Mouse (Mus musculus) gastrocnemius, postnatal 4 days (tissue): ENCODE results near the gene Ap4e1. TPM values are rescaled to one million over a fixed set of nuclear protein-coding genes. Genes with fewer than 3 reads are reported as not detected.
"Not testable (repeated sequence)": the region's sequence is repeated elsewhere in the genome, so short reads cannot be mapped to it uniquely, and the experiment has no call there.

Source experiments
- DNase-seq, 2 experiments: peaks; one replicate each; pipeline ENCODE4 v3.0.0; 2021 to 2022; ENCODE audit warnings: low spot score in 2 of 2, mixed read lengths in 2 of 2
- microRNA-seq: library from miRNA; unstranded; fragments of <30 nt; microRNA quantifications from one replicate; pipeline ENCODE4 v1.2.0, GENCODE M21; 2021
- total RNA-seq, 2 experiments: library from RNA; stranded (reverse); gene quantifications; 2 replicates each; pipeline ENCODE4 v1.2.3; 2021

The Ap4e1 gene
- total RNA-seq, 2 experiments from 2014 or later = 11.5 to 14.3 TPM

DNA sequence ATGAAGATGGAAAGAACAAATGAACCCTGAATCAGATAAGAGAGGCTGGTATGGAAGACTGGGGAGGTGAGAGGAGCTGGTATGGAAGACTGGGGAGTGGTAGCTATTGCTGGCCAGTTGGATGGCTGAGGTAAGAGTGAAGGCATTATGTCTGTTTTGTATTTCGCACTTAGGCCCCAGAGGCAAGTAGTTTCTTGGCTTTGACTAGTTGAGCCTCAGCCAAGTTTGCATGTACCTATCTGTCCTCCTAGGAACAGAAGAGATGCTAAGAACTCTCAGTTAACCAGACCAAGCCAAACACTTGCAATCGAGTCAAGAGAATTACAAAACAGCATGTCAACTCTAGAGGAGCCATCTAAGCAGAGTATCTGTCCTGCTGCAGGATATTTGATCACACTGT lies 65.6 kb downstream of the Ap4e1 start:
- no peak for DNase-seq

DNA sequence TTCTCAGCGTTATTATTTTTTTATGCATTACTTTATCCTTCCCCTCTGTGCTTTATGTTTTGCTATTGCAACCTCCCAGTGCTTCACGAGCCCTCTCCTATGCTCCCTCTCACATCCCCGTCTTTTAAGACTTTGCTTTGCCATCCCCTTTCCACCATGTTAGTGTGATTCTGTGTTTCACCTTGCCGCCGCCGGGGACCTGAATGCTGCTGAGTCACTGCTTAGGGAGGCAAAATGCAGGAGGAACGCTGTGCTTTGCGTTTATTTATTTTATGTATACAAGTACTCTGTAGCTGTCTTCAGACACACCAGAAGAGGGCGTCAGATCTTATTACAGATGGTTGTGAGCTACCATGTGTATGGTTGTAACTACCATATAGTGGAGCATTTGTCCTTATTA lies 69.1 kb downstream of the Ap4e1 start:
- no peak for DNase-seq

DNA sequence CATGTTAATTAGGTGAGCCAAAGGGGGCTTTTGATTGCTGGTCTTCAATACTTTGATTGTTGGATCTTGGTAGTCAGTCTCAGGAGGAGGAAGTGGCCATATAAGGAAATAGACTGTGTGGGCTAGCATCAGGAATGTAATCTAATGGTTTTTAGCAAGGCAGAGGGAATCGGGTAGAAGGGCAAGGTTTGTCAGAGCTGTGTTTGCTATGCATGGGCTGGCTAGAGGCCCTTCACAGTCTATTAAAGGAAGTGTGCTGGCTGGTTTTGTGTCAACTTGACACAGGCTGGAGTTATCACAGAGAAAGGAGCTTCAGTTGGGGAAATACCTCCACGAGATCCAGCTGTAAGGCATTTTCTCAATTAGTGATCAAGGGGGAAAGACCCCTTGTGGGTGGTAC lies 70.5 kb downstream of the Ap4e1 start:
- DNase-seq = not testable (repeated sequence)

DNA sequence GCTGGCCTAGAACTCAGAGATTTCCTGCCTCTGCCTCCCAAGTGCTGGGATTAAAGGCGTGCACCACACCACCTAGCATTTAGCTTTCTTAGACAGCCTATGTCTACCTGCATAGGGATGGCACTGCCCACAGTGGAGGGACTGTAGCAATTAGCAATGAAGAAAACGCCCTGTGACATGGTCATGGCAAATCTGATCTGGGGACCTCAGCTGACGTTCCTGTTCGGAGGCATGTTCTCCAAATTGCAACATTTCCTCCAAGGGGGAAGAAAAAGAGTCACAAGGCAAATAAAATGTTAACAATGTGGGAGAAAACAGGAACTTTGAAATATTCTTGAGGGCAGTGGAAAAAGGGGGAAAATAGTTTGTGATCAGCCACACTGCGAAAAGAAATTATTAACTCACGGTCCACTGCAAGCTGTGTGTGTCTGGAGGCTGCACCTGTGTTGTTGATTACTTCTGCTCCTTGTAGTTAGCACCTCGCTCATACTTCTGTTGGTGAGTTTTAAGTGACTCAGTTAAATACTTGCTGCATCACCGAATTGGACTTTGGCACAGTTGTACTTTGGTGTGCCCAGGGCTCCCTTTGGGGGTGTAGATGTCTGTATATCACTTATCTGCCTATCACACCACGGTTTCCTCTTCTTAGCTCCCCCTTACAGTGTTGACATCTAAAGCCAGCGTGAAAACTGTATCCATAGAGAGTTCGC lies 71.5 kb downstream of the Ap4e1 start:
- no peak for DNase-seq

DNA sequence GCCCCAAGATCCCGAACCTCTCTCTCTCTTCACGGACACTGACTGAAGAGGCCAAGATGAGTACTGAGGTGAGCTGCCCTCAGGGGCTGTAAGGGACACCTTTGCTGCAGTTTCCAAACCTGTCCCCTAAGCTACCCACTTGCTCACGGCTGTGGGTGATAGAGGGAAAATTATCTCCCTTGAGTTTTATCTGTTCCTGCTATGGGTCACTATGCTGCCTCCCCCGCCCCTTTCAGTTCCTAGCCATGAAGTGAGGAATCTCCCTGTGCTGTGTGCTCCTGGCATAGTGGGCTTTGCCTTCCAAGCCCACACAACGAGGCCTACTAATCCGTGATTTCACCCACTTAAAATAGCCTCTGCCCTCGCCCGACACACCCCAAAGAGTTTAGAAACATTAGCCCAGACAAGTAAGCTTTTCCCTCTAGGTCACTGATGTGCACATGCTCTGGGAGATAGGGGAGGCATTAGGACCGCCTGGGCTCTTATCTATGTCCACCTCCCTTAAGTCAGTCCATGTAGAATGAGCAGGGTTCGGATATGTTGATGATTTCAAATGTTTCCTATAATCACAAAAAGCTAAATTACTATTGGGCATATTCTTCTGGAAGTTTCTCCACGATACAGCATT lies 72.2 kb downstream of the Ap4e1 start:
- DNase-seq = no peak

DNA sequence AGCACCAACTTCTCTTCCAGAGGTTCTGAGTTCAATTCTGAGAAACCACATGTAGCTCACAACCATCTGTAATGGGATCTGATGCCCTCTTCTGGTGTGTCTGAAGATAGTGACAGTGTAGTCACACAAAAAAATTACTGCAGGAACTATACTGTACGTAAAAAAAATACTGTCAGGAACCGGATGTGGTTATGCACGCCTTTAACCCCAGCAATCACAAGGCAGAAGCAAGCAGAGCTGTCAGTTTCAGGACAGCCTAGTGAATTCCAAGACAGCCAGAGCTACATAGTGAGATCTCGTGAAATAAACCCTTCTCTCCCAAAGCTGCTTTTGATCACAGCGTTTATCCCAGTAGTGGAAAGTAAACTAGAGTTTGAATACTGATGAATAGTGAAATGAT lies 77.7 kb downstream of the Ap4e1 start:
- DNase-seq = no peak

DNA sequence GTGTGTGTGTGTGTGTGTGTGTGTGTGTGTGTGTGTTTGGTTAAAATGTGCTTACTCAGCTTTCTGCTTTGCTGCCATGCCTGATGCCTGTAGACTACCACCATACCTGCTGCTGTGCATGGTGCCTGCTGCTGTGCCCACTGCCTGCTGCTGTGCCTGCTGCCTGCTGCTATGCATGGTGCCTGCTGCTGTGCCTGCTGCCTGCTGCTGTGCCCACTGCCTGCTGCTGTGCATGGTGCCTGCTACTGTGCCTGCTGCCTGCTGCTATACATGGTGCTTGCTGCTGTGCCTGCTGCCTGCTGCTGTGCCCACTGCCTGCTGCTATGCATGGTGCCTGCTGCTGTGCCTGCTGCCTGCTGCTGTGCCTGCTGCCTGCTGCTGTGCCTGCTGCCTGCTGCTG lies 81.6 kb downstream of the Ap4e1 start:
- not testable (repeated sequence) for DNase-seq

DNA sequence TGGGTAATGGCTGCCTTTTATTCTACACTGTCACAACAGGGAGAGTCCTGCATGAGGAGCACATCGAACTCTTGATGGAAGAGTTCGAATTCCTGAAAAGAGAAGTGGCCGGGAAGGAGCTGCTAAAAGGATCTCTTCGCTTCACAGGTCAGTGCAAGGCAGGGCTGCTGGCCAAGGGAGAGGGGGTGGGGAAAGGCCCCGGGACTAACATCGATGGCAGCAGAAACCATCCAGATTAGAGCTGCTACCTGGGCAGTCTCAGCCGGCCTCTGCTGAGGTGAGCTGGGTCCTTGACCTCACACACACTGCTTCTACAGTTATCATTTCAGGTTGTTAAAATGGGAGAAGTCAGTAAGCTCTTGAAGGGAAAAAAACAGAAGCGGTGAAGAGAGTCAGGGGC lies 83.5 kb downstream of the Ap4e1 start:
- DNase-seq = no peak

DNA sequence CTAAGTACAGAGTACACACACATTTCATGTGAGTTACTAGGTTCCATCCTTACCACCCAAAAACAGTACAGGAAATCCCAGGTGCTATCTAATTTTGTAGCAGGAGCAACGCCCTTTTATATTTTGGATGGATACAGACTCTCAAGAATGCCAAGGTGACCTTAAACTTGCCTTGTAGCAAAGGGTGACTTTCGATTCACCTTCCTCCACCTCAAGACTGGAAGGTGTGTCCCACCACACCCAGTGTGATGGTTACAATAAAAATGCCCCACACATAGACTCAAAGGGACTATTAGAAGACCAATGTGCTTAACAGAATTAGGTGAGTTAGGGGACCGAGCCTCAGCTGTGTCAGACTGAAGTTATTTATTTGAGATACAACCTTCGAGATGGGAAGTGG lies 100.5 kb downstream of the Ap4e1 start:
- no peak for DNase-seq

Small RNA genes lying within 50 kb of the gene (microRNA-seq; reads per million reads assigned to microRNA genes)
- not detected for gene Gm24081

Other genes starting within 250 kb of the Ap4e1 start
- gene Usp50, start 225.2 kb upstream of the Ap4e1 start, total RNA-seq = not detected
- 10 to 100 TPM; 43.6 to 53.5 TPM for gene Trpm7, start 132.5 kb upstream of the Ap4e1 start, total RNA-seq
- 10 to 100 TPM; 42.4 to 49.1 TPM for gene Sppl2a, start 75.5 kb upstream of the Ap4e1 start, total RNA-seq
- 10 to 100 TPM; 23.1 to 24.9 TPM for gene Blvra, start 61.9 kb downstream of the Ap4e1 start, total RNA-seq
- gene Ncaph, start 125.2 kb downstream of the Ap4e1 start, total RNA-seq = 10 to 100 TPM; 22.3 to 24.0 TPM
- gene Itpripl1, start 134.7 kb downstream of the Ap4e1 start, total RNA-seq = 10 to 100 TPM; 11.1 to 11.2 TPM
- 1 to 10 TPM in 1 of 2 experiments, under 1 TPM in 1; 0.67 to 1.2 TPM for gene 1810024B03Rik, start 199.6 kb downstream of the Ap4e1 start, total RNA-seq
- gene Snrnp200, start 199.7 kb downstream of the Ap4e1 start, total RNA-seq = 10 to 100 TPM; 65.2 to 65.8 TPM
- gene Ciao1, start 239.1 kb downstream of the Ap4e1 start, total RNA-seq = 10 to 100 TPM; 51.0 to 55.2 TPM
- gene Tmem127, start 239.2 kb downstream of the Ap4e1 start, total RNA-seq = 10 to 100 TPM; 47.9 to 48.5 TPM